ENCODE assay signal across 9 mouse cellular contexts in the genomic region with DNA sequence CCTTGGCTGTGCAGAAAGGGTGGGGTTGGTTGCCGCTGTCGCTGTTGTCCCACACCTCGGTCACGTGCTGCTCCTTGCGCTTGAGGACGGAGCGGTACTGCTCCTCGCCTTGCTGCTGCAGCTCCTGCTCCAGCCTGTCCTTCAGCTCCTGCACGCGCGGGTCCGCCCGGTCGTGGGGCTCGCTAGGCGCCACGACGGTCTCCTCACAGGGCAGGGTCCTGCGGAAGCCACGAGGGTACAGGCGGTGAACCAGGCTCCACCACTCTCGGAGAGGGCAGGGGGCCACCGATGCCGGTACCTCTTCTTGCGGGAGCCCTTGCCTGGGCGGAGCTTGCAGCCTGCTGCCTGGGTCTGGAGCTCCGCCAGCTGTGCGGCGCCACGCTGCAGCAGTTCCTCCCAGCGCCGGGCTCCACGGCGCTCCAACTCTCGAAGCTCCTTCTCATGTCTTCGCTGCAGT. TPM values are rescaled to one million over a fixed set of nuclear protein-coding genes. Genes with fewer than 3 reads are reported as not detected.
DNase-seq lines count a peak whose midpoint lies in the region; ATAC-seq and TF ChIP-seq lines count a peak whose summit lies in the region.
"Had no signal": no experiment of that assay in that cellular context is flagged by ENCODE, and none has a peak within 500 bp of the region (broad histone marks: within the 10 kb centered on the region; RNA-seq: fewer than 3 reads in every experiment).

No protein-coding gene starts in this region.

- peak overlapping the region; percentile 9 for H3K4me3 ChIP-seq in lung, adult 2 months (replicated peaks; ENCODE audit: extremely low read depth, low read depth, low read length)
- H3K4me3 ChIP-seq in cortical plate, adult 2 months (ENCODE audit: insufficient read depth, low read length) = peak overlapping the region; percentile 13
- peak overlapping the region; percentile 47 for H3K4me3 ChIP-seq in heart, embryonic 16.5 days (ENCODE audit: low read length)
- peak overlapping the region; percentile 46 for H3K4me3 ChIP-seq in limb, embryonic 12.5 days (replicated peaks)
- H3K4me3 ChIP-seq in midbrain, embryonic 14.5 days (replicated peaks; ENCODE audit: low read depth, low read length) = peak overlapping the region; percentile 40
- H3K4me3 ChIP-seq: erythroblast, embryonic 14.5 days had no signal

- peak overlapping the region; percentile 68 for H3K9ac ChIP-seq in heart, embryonic 16.5 days (ENCODE audit: low read length)
- peak overlapping the region; percentile 50 for H3K9ac ChIP-seq in limb, embryonic 12.5 days (replicated peaks)
- peak overlapping the region; percentile 54 for H3K9ac ChIP-seq in midbrain, embryonic 14.5 days (replicated peaks; ENCODE audit: low read length)

- no peaks in the 10 kb centered on the region for H3K36me3 ChIP-seq in heart, embryonic 16.5 days (ENCODE audit: control insufficient read depth, insufficient read depth)
- no peaks in the 10 kb centered on the region for H3K36me3 ChIP-seq in limb, embryonic 12.5 days
- no peaks in the 10 kb centered on the region for H3K36me3 ChIP-seq in midbrain, embryonic 14.5 days (ENCODE audit: control insufficient read depth, insufficient read depth, low read length)

- TF ChIP-seq CTCF in lung, adult 2 months (IDR thresholded peaks at IDR 0.05; ENCODE audit: insufficient read depth, low read length) = no peak
- no peak for TF ChIP-seq CTCF in cortical plate, adult 2 months (IDR thresholded peaks at IDR 0.05; ENCODE audit: extremely low read depth, insufficient read depth, low read length)

- DNase-seq in lung, adult 2 months = peak; percentile 42
- no peak for DNase-seq in lung, postnatal 36 days
- DNase-seq in midbrain, embryonic 14.5 days = peak; percentile 86
- peak; percentile 38 for DNase-seq in thymus, postnatal 25 days
- DNase-seq in natural killer cell, adult 2 months (ENCODE audit: low spot score in 2 of 2) = no peak

- H3K9me3 ChIP-seq in heart, embryonic 16.5 days (replicated peaks; ENCODE audit: control insufficient read depth, low read length) = no peaks in the 10 kb centered on the region
- H3K9me3 ChIP-seq in limb, embryonic 12.5 days = no peaks in the 10 kb centered on the region
- no peaks in the 10 kb centered on the region for H3K9me3 ChIP-seq in midbrain, embryonic 14.5 days (ENCODE audit: control insufficient read depth, low read length)

- peaks cover 10% of the 10 kb centered on the region for H3K4me1 ChIP-seq in lung, adult 2 months (ENCODE audit: control insufficient read depth, insufficient read depth, low read length)
- H3K4me1 ChIP-seq in cortical plate, adult 2 months (ENCODE audit: control insufficient read depth, insufficient read depth, low read length) = peaks cover 6% of the 10 kb centered on the region
- H3K4me1 ChIP-seq in heart, embryonic 16.5 days (ENCODE audit: control insufficient read depth, insufficient read depth, low read length) = peaks cover 46% of the 10 kb centered on the region
- peaks cover 27% of the 10 kb centered on the region for H3K4me1 ChIP-seq in limb, embryonic 12.5 days (replicated peaks)
- peaks cover 16% of the 10 kb centered on the region for H3K4me1 ChIP-seq in midbrain, embryonic 14.5 days (ENCODE audit: control insufficient read depth, insufficient read depth, low read length)

- peak; percentile 47 for ATAC-seq in heart, embryonic 16.5 days (replicated peaks; ENCODE audit: extremely low read depth, insufficient read depth, low FRiP score)
- peak; percentile 63 for ATAC-seq in limb, embryonic 12.5 days (ENCODE audit: insufficient number of reproducible peaks, insufficient read depth, low FRiP score, low TSS enrichment, low read depth)
- ATAC-seq in midbrain, embryonic 14.5 days (ENCODE audit: low FRiP score, low TSS enrichment) = peak; percentile 70

- no peak overlapping the region for H3K27ac ChIP-seq in cortical plate, adult 2 months (ENCODE audit: insufficient read depth, low read length)
- H3K27ac ChIP-seq in heart, embryonic 16.5 days (ENCODE audit: low read length) = no peak overlapping the region
- no peak overlapping the region for H3K27ac ChIP-seq in limb, embryonic 12.5 days
- no peak overlapping the region for H3K27ac ChIP-seq in midbrain, embryonic 14.5 days (replicated peaks; ENCODE audit: low read depth, low read length)

- TF ChIP-seq POLR2A in lung, adult 2 months (IDR thresholded peaks at IDR 0.05; ENCODE audit: borderline replicate concordance, extremely low read depth, low read depth, low read length) = peak; percentile 48; the same call in 1 of the 2 replicates
- no peak for TF ChIP-seq POLR2A in cortical plate, adult 2 months (IDR thresholded peaks at IDR 0.05; ENCODE audit: extremely low read depth, insufficient read depth, low read length)

- H3K27me3 ChIP-seq in heart, embryonic 16.5 days (ENCODE audit: control insufficient read depth, insufficient read depth, low read length) = peaks cover 12% of the 10 kb centered on the region
- peaks cover 99% of the 10 kb centered on the region for H3K27me3 ChIP-seq in limb, embryonic 12.5 days
- peaks cover 61% of the 10 kb centered on the region for H3K27me3 ChIP-seq in midbrain, embryonic 14.5 days (ENCODE audit: control insufficient read depth, insufficient read depth, low read length)

- peak overlapping the region; percentile 74 for H3K4me2 ChIP-seq in heart, embryonic 16.5 days (ENCODE audit: low read depth, low read length)
- H3K4me2 ChIP-seq in limb, embryonic 12.5 days = peak overlapping the region; percentile 92
- peak overlapping the region; percentile 87 for H3K4me2 ChIP-seq in midbrain, embryonic 14.5 days (ENCODE audit: low read length)

- 5% methylated on average over 36 of the region's 36 CpGs for WGBS in lung, adult 2 months
- WGBS in heart, embryonic 16.5 days = under 1% methylated on average over 36 of the region's 36 CpGs
- under 1% methylated on average over 36 of the region's 36 CpGs for WGBS in limb, embryonic 12.5 days
- WGBS in midbrain, embryonic 14.5 days = 1% methylated on average over 36 of the region's 36 CpGs

RNA-seq across cellular contexts. Expression of a gene that starts 7.3 kb away (rescaled TPM):
- polyA plus RNA-seq in lung, adult 2 months (2012; rRNA removed) = 5.0 and 5.4 TPM in 2 replicates
- polyA plus RNA-seq in cortical plate, adult 2 months (2012; rRNA removed) = 11.3 and 17.9 TPM in 2 replicates
- 2.8 and 3.1 TPM in 2 replicates for polyA plus RNA-seq in heart, embryonic 16.5 days (2015; fragmentation: Nextera tagmentation; extraction: Ambion mirVana)
- not detected in 2 replicates for polyA plus RNA-seq in limb, embryonic 12.5 days (2016; fragmentation: Nextera tagmentation; extraction: Ambion mirVana)
- polyA plus RNA-seq in midbrain, embryonic 14.5 days (2014; fragmentation: Nextera tagmentation; extraction: Ambion mirVana) = not detected in 2 replicates
- polyA plus RNA-seq: erythroblast, embryonic 14.5 days had no signal

RNA-seq across cellular contexts. Expression of a gene that starts 17.2 kb away (rescaled TPM):
- 11.8 and 15.2 TPM in 2 replicates for polyA plus RNA-seq in lung, adult 2 months (2012; rRNA removed)
- 2.9 and 3.0 TPM in 2 replicates for polyA plus RNA-seq in cortical plate, adult 2 months (2012; rRNA removed)
- 3.2 and 3.4 TPM in 2 replicates for polyA plus RNA-seq in heart, embryonic 16.5 days (2015; fragmentation: Nextera tagmentation; extraction: Ambion mirVana)
- 0.26 and 0.44 TPM in 2 replicates for polyA plus RNA-seq in limb, embryonic 12.5 days (2016; fragmentation: Nextera tagmentation; extraction: Ambion mirVana)
- polyA plus RNA-seq in midbrain, embryonic 14.5 days (2014; fragmentation: Nextera tagmentation; extraction: Ambion mirVana) = 0.40 and 0.74 TPM in 2 replicates

RNA-seq across cellular contexts. Expression of a gene that starts 34.5 kb away (rescaled TPM):
- 18.1 and 23.5 TPM in 2 replicates for polyA plus RNA-seq in lung, adult 2 months (2012; rRNA removed)
- 22.4 and 24.7 TPM in 2 replicates for polyA plus RNA-seq in cortical plate, adult 2 months (2012; rRNA removed)
- 45.2 and 47.3 TPM in 2 replicates for polyA plus RNA-seq in heart, embryonic 16.5 days (2015; fragmentation: Nextera tagmentation; extraction: Ambion mirVana)
- polyA plus RNA-seq in limb, embryonic 12.5 days (2016; fragmentation: Nextera tagmentation; extraction: Ambion mirVana) = 20.6 and 21.3 TPM in 2 replicates
- 25.2 and 30.8 TPM in 2 replicates for polyA plus RNA-seq in midbrain, embryonic 14.5 days (2014; fragmentation: Nextera tagmentation; extraction: Ambion mirVana)

RNA-seq across cellular contexts. Expression of a gene that starts 48.0 kb away (rescaled TPM):
- 8.2 and 11.8 TPM in 2 replicates for polyA plus RNA-seq in lung, adult 2 months (2012; rRNA removed)
- 58.0 and 63.1 TPM in 2 replicates for polyA plus RNA-seq in cortical plate, adult 2 months (2012; rRNA removed)
- 9.8 and 11.1 TPM in 2 replicates for polyA plus RNA-seq in heart, embryonic 16.5 days (2015; fragmentation: Nextera tagmentation; extraction: Ambion mirVana)
- polyA plus RNA-seq in limb, embryonic 12.5 days (2016; fragmentation: Nextera tagmentation; extraction: Ambion mirVana) = 0.71 and 1.0 TPM in 2 replicates
- 32.4 and 38.4 TPM in 2 replicates for polyA plus RNA-seq in midbrain, embryonic 14.5 days (2014; fragmentation: Nextera tagmentation; extraction: Ambion mirVana)

RNA-seq across cellular contexts. Expression of a gene that starts 51.4 kb away (rescaled TPM):
- 20.8 and 27.6 TPM in 2 replicates for polyA plus RNA-seq in lung, adult 2 months (2012; rRNA removed)
- polyA plus RNA-seq in cortical plate, adult 2 months (2012; rRNA removed) = 3.5 and 4.2 TPM in 2 replicates
- polyA plus RNA-seq in heart, embryonic 16.5 days (2015; fragmentation: Nextera tagmentation; extraction: Ambion mirVana) = 2.0 and 3.2 TPM in 2 replicates
- polyA plus RNA-seq in limb, embryonic 12.5 days (2016; fragmentation: Nextera tagmentation; extraction: Ambion mirVana) = 0.51 and 0.74 TPM in 2 replicates
- polyA plus RNA-seq in midbrain, embryonic 14.5 days (2014; fragmentation: Nextera tagmentation; extraction: Ambion mirVana) = 0.59 and 0.73 TPM in 2 replicates
- polyA plus RNA-seq: erythroblast, embryonic 14.5 days had no signal

Comparison
In these comparisons a context has a peak if more than half of its experiments do, and no peak if none do; other contexts are left out.
1. DNase-seq: peak in lung, adult 2 months (single experiment), midbrain, embryonic 14.5 days (single experiment) and thymus, postnatal 25 days (single experiment); none in lung, postnatal 36 days (single experiment) and natural killer cell, adult 2 months (0 of 2).
2. Peak in every context shown above with its lines, with median percentiles within 50 percentile points of each other: H3K4me3 ChIP-seq, ATAC-seq, H3K4me2 ChIP-seq and H3K9ac ChIP-seq.